30 mouse cellular contexts compared by ENCODE assay signal in genomic region chr3:81068550-81068949, GRCm38 (mm10). TPM values are rescaled to one million over a fixed set of nuclear protein-coding genes. Genes with fewer than 3 reads are reported as not detected.
DNase-seq lines count a peak whose midpoint lies in the region; ATAC-seq lines count a peak whose summit lies in the region.
"Had no signal": no experiment of that assay in that cellular context is flagged by ENCODE, and none has a peak within 500 bp of the region (broad histone marks: within the 10 kb centered on the region; RNA-seq: fewer than 3 reads in every experiment).

No protein-coding gene starts in this region.

- 50% methylated on average over 2 of the region's 2 CpGs for WGBS in embryonic facial prominence, embryonic 14.5 days
- 75% methylated on average over 2 of the region's 2 CpGs for WGBS in embryonic facial prominence, embryonic 10.5 days
- WGBS in lung, embryonic 15.5 days = 39% methylated on average over 2 of the region's 2 CpGs
- 49% methylated on average over 2 of the region's 2 CpGs for WGBS in embryonic facial prominence, embryonic 15.5 days
- 28% methylated on average over 2 of the region's 2 CpGs for WGBS in stomach, embryonic 16.5 days

- no peak for ATAC-seq in embryonic facial prominence, embryonic 14.5 days (ENCODE audit: low read depth)
- no peak for ATAC-seq in lung, embryonic 15.5 days (ENCODE audit: borderline replicate concordance, extremely low read depth, low FRiP score, low TSS enrichment)
- peak; percentile 57; the same call in 1 of the 2 replicates for ATAC-seq in embryonic facial prominence, embryonic 15.5 days (ENCODE audit: insufficient number of reproducible peaks, low FRiP score, low TSS enrichment, low read depth)
- no peak for ATAC-seq in stomach, embryonic 16.5 days (ENCODE audit: insufficient read depth, low FRiP score)
- ATAC-seq: forebrain, postnatal 0 days had no signal

- H3K4me1 ChIP-seq in embryonic facial prominence, embryonic 14.5 days (ENCODE audit: control insufficient read depth, insufficient read depth, low read length) = no peaks in the 10 kb centered on the region
- H3K4me1 ChIP-seq in embryonic facial prominence, embryonic 10.5 days = 0 out of 2 replicates have a peak, but pooled peaks cover 6% of the 10 kb centered on the region
- H3K4me1 ChIP-seq in lung, embryonic 15.5 days = 0 out of 2 replicates have a peak, but pooled peaks cover 5% of the 10 kb centered on the region
- no peaks in the 10 kb centered on the region for H3K4me1 ChIP-seq in embryonic facial prominence, embryonic 15.5 days
- H3K4me1 ChIP-seq in stomach, embryonic 16.5 days (ENCODE audit: control insufficient read depth, insufficient read depth, low read length) = no peaks in the 10 kb centered on the region
- H3K4me1 ChIP-seq: embryonic facial prominence, embryonic 12.5 days; hindbrain, embryonic 10.5 days; hindbrain, embryonic 15.5 days; kidney, embryonic 15.5 days; liver, embryonic 13.5 days; midbrain, embryonic 12.5 days had no signal

- H3K27me3 ChIP-seq in embryonic facial prominence, embryonic 14.5 days (replicated peaks; ENCODE audit: control insufficient read depth, insufficient read depth, low read length) = no peaks in the 10 kb centered on the region
- H3K27me3 ChIP-seq in embryonic facial prominence, embryonic 10.5 days (replicated peaks; ENCODE audit: low read depth, poor library complexity, severe bottlenecking) = no peaks in the 10 kb centered on the region
- no peaks in the 10 kb centered on the region for H3K27me3 ChIP-seq in lung, embryonic 15.5 days
- H3K27me3 ChIP-seq in embryonic facial prominence, embryonic 15.5 days = no peaks in the 10 kb centered on the region
- no peaks in the 10 kb centered on the region for H3K27me3 ChIP-seq in stomach, embryonic 16.5 days (ENCODE audit: control insufficient read depth, insufficient read depth, low read length)
- H3K27me3 ChIP-seq: embryonic facial prominence, embryonic 12.5 days; forebrain, embryonic 12.5 days; hindbrain, embryonic 15.5 days; kidney, embryonic 15.5 days; limb, embryonic 13.5 days; liver, embryonic 13.5 days; midbrain, embryonic 12.5 days had no signal

- H3K4me2 ChIP-seq in embryonic facial prominence, embryonic 14.5 days (ENCODE audit: low read depth, low read length) = no peak overlapping the region
- no peak overlapping the region for H3K4me2 ChIP-seq in lung, embryonic 15.5 days
- H3K4me2 ChIP-seq in embryonic facial prominence, embryonic 15.5 days (replicated peaks) = no peak overlapping the region
- H3K4me2 ChIP-seq in stomach, embryonic 16.5 days (ENCODE audit: low read depth, low read length) = no peak overlapping the region
- H3K4me2 ChIP-seq: embryonic facial prominence, embryonic 12.5 days; forebrain, embryonic 12.5 days; hindbrain, embryonic 15.5 days; kidney, embryonic 15.5 days; limb, embryonic 13.5 days; liver, embryonic 13.5 days; midbrain, embryonic 12.5 days had no signal

- H3K9me3 ChIP-seq in embryonic facial prominence, embryonic 14.5 days (ENCODE audit: control insufficient read depth, low read length) = no peaks in the 10 kb centered on the region
- H3K9me3 ChIP-seq in embryonic facial prominence, embryonic 10.5 days = no peaks in the 10 kb centered on the region
- no peaks in the 10 kb centered on the region for H3K9me3 ChIP-seq in lung, embryonic 15.5 days
- H3K9me3 ChIP-seq in embryonic facial prominence, embryonic 15.5 days (replicated peaks) = no peaks in the 10 kb centered on the region
- no peaks in the 10 kb centered on the region for H3K9me3 ChIP-seq in stomach, embryonic 16.5 days (replicated peaks; ENCODE audit: control insufficient read depth, low read length)
- H3K9me3 ChIP-seq: embryonic facial prominence, embryonic 12.5 days; forebrain, embryonic 12.5 days; hindbrain, embryonic 10.5 days; hindbrain, embryonic 15.5 days; kidney, embryonic 15.5 days; limb, embryonic 13.5 days; liver, embryonic 13.5 days; midbrain, embryonic 12.5 days had no signal

- H3K27ac ChIP-seq in embryonic facial prominence, embryonic 14.5 days (replicated peaks; ENCODE audit: low read depth, low read length) = no peak overlapping the region
- no peak overlapping the region for H3K27ac ChIP-seq in embryonic facial prominence, embryonic 10.5 days (replicated peaks)
- H3K27ac ChIP-seq in lung, embryonic 15.5 days = 0 out of 2 replicates have a peak overlapping the region, but pooled peaks have one; percentile 19
- no peak overlapping the region for H3K27ac ChIP-seq in embryonic facial prominence, embryonic 15.5 days (replicated peaks)
- H3K27ac ChIP-seq in stomach, embryonic 16.5 days (ENCODE audit: low read length) = peak overlapping the region; percentile 46; the same call in 1 of the 2 replicates
- H3K27ac ChIP-seq: embryonic facial prominence, embryonic 12.5 days; forebrain, embryonic 12.5 days; hindbrain, embryonic 10.5 days; hindbrain, embryonic 15.5 days; kidney, embryonic 15.5 days; limb, embryonic 13.5 days; liver, embryonic 13.5 days; midbrain, embryonic 12.5 days had no signal

- H3K36me3 ChIP-seq in embryonic facial prominence, embryonic 14.5 days (ENCODE audit: control insufficient read depth, insufficient read depth, low read length) = no peaks in the 10 kb centered on the region
- H3K36me3 ChIP-seq in embryonic facial prominence, embryonic 10.5 days (replicated peaks) = no peaks in the 10 kb centered on the region
- H3K36me3 ChIP-seq in lung, embryonic 15.5 days = no peaks in the 10 kb centered on the region
- H3K36me3 ChIP-seq in embryonic facial prominence, embryonic 15.5 days = no peaks in the 10 kb centered on the region
- no peaks in the 10 kb centered on the region for H3K36me3 ChIP-seq in stomach, embryonic 16.5 days (ENCODE audit: control insufficient read depth, insufficient read depth, low read length)
- H3K36me3 ChIP-seq: embryonic facial prominence, embryonic 12.5 days; forebrain, embryonic 12.5 days; hindbrain, embryonic 10.5 days; hindbrain, embryonic 15.5 days; kidney, embryonic 15.5 days; limb, embryonic 13.5 days; liver, embryonic 13.5 days; midbrain, embryonic 12.5 days had no signal

- no peak overlapping the region for H3K9ac ChIP-seq in embryonic facial prominence, embryonic 14.5 days (ENCODE audit: low read depth, low read length)
- no peak overlapping the region for H3K9ac ChIP-seq in lung, embryonic 15.5 days
- no peak overlapping the region for H3K9ac ChIP-seq in embryonic facial prominence, embryonic 15.5 days
- H3K9ac ChIP-seq in stomach, embryonic 16.5 days (ENCODE audit: low read length) = no peak overlapping the region
- H3K9ac ChIP-seq: embryonic facial prominence, embryonic 12.5 days; forebrain, embryonic 12.5 days; forebrain, postnatal 0 days; hindbrain, embryonic 15.5 days; kidney, embryonic 15.5 days; limb, embryonic 13.5 days; liver, embryonic 13.5 days; midbrain, embryonic 12.5 days had no signal

- DNase-seq in embryonic facial prominence, embryonic 14.5 days (ENCODE audit: low spot score) = peak; percentile 59
- DNase-seq in embryonic facial prominence, embryonic 10.5 days (ENCODE audit: low spot score) = no peak
- DNase-seq in lung, postnatal 14 days = no peak
- no peak for DNase-seq in right cerebral cortex, postnatal 36 days (ENCODE audit: low spot score in 2 of 2)
- no peak for DNase-seq in B cell, adult 2 months
- DNase-seq: adrenal gland, postnatal 25 days; cerebellum, adult 2 months; cerebellum, postnatal 14 days; forebrain, postnatal 0 days; gastrocnemius, postnatal 10 days; heart, postnatal 14 days; kidney, adult 18-20 months; kidney, postnatal 36 days; liver, embryonic 13.5 days; lung, adult 18-20 months; lung, postnatal 36 days; right cerebral cortex, postnatal 25 days; spleen, adult 18-20 months; thymus, postnatal 4 days had no signal

- no peak overlapping the region for H3K4me3 ChIP-seq in embryonic facial prominence, embryonic 14.5 days (ENCODE audit: low read depth, low read length)
- no peak overlapping the region for H3K4me3 ChIP-seq in embryonic facial prominence, embryonic 10.5 days
- H3K4me3 ChIP-seq in lung, embryonic 15.5 days = no peak overlapping the region
- H3K4me3 ChIP-seq in embryonic facial prominence, embryonic 15.5 days (replicated peaks) = no peak overlapping the region
- H3K4me3 ChIP-seq in stomach, embryonic 16.5 days (replicated peaks; ENCODE audit: low read length) = no peak overlapping the region
- H3K4me3 ChIP-seq: embryonic facial prominence, embryonic 12.5 days; erythroblast, embryonic 14.5 days; forebrain, embryonic 12.5 days; hindbrain, embryonic 10.5 days; hindbrain, embryonic 15.5 days; kidney, embryonic 15.5 days; limb, embryonic 13.5 days; liver, embryonic 13.5 days; midbrain, embryonic 12.5 days had no signal

RNA-seq across cellular contexts. Expression of gene Pdgfc, which starts 32.3 kb away (rescaled TPM):
- polyA plus RNA-seq in embryonic facial prominence, embryonic 14.5 days (2014; fragmentation: Nextera tagmentation; extraction: Ambion mirVana) = 27.7 and 30.4 TPM in 2 replicates
- 38.6 and 43.3 TPM in 2 replicates for polyA plus RNA-seq in embryonic facial prominence, embryonic 10.5 days (2016; fragmentation: Nextera tagmentation; extraction: Ambion mirVana)
- polyA plus RNA-seq in lung, embryonic 15.5 days (2015; fragmentation: Nextera tagmentation; extraction: Ambion mirVana) = 12.8 and 14.4 TPM in 2 replicates
- polyA plus RNA-seq in embryonic facial prominence, embryonic 15.5 days (2015; fragmentation: Nextera tagmentation; extraction: Ambion mirVana) = 26.9 and 28.4 TPM in 2 replicates
- polyA plus RNA-seq in stomach, embryonic 16.5 days (2015; fragmentation: Nextera tagmentation; extraction: Ambion mirVana) = 15.5 and 16.2 TPM in 2 replicates
- polyA plus RNA-seq: erythroblast, embryonic 14.5 days had no signal

Comparison
In these comparisons a context has a peak if more than half of its experiments do, and no peak if none do; other contexts are left out.
1. H3K27ac ChIP-seq: peak in lung, embryonic 15.5 days (single experiment) and stomach, embryonic 16.5 days (single experiment); none in embryonic facial prominence, embryonic 14.5 days (single experiment), embryonic facial prominence, embryonic 10.5 days (single experiment) and embryonic facial prominence, embryonic 15.5 days (single experiment).